Mouse (Mus musculus) heart, embryonic 11.5 days (tissue): Measurements from ENCODE around the gene Adh5. TPM values are rescaled to one million over a fixed set of nuclear protein-coding genes. Genes with fewer than 3 reads are reported as not detected.

Source experiments
- polyA plus RNA-seq: library from polyadenylated mRNA; unstranded; fragments of >200 nt; fragmentation: Nextera tagmentation; extraction: Ambion mirVana; gene quantifications from 2 replicates; pipeline ENCODE4 v1.2.1, GENCODE M21; 2014

Adh5 gene
- polyA plus RNA-seq, 1 experiment from 2014 or later, result 166 TPM

Other genes starting within 250 kb of the Adh5 start
- not detected in 2 replicates for gene 4930579F01Rik, start 249.3 kb upstream of the Adh5 start, polyA plus RNA-seq
- not detected in 2 replicates for gene Adh7, start 225.3 kb upstream of the Adh5 start, polyA plus RNA-seq
- gene Adh1, start 182.1 kb upstream of the Adh5 start, polyA plus RNA-seq, result 0.93 and 1.5 TPM in 2 replicates
- not detected in 2 replicates for gene Adh6a, start 129.8 kb upstream of the Adh5 start, polyA plus RNA-seq
- gene Adh6b, start 101.3 kb upstream of the Adh5 start, polyA plus RNA-seq, result 1.9 and 2.4 TPM in 2 replicates
- gene Adh4, start 27.6 kb upstream of the Adh5 start, polyA plus RNA-seq, result not detected in 2 replicates
- gene Metap1, start 46.4 kb downstream of the Adh5 start, polyA plus RNA-seq, result 48.0 and 49.1 TPM in 2 replicates
- 323 and 330 TPM in 2 replicates for gene Eif4e, start 83.1 kb downstream of the Adh5 start, polyA plus RNA-seq